Comparison of ENCODE assay signal across 16 mouse cellular contexts in genomic region chr16:92991405-92991804, GRCm38 (mm10).
DNase-seq lines count a peak whose midpoint lies in the region; ATAC-seq lines count a peak whose summit lies in the region.
"Had no signal": no experiment of that assay in that cellular context is flagged by ENCODE, and none has a peak within 500 bp of the region (broad histone marks: within the 10 kb centered on the region; RNA-seq: fewer than 3 reads in every experiment).

No protein-coding gene starts in this region.

- no peak for DNase-seq in frontal cortex, postnatal 14 days (ENCODE audit: low spot score in 2 of 2)
- peak; percentile 16 to 54 for DNase-seq in layer of hippocampus, adult 18-20 months (ENCODE audit: low spot score in 2 of 2)
- DNase-seq in layer of hippocampus, postnatal 25 days (ENCODE audit: extremely low spot score in 1 of 2, low spot score in 1 of 2) = no peak
- DNase-seq in brain, adult 2 months (ENCODE audit: low read depth, low spot score) = peak; percentile 81
- peak; percentile 67 for DNase-seq in cerebellum, adult 9-11 months
- DNase-seq in limb, embryonic 10.5 days (ENCODE audit: low spot score) = no peak
- DNase-seq: adrenal gland, postnatal 14 days; forebrain, postnatal 0 days; gastrocnemius, postnatal 14 days; heart, postnatal 4 days; liver, postnatal 0 days had no signal

- no peak overlapping the region for H3K27ac ChIP-seq in limb, embryonic 10.5 days
- H3K27ac ChIP-seq: embryonic facial prominence, embryonic 13.5 days had no signal

- ATAC-seq in frontal cortex, adult (ENCODE audit: low TSS enrichment) = peak; percentile 44; the same call in 1 of the 2 replicates
- ATAC-seq: forebrain, postnatal 0 days; inflammation-experienced regulatory T-cells, adult 6 months; liver, postnatal 0 days had no signal

- no peaks in the 10 kb centered on the region; the same call in 1 of the 2 replicates for H3K4me1 ChIP-seq in limb, embryonic 10.5 days
- H3K4me1 ChIP-seq: embryonic facial prominence, embryonic 13.5 days had no signal

- H3K27me3 ChIP-seq in limb, embryonic 10.5 days (ENCODE audit: low read depth, poor library complexity, severe bottlenecking) = peaks cover 21% of the 10 kb centered on the region
- H3K27me3 ChIP-seq: embryonic facial prominence, embryonic 13.5 days had no signal

- no peak overlapping the region for H3K4me3 ChIP-seq in limb, embryonic 10.5 days
- H3K4me3 ChIP-seq: embryonic facial prominence, embryonic 13.5 days; megakaryocyte, embryonic 14.5 days had no signal

- 83% methylated on average over 7 of the region's 7 CpGs for WGBS in limb, embryonic 10.5 days

- H3K9me3 ChIP-seq in limb, embryonic 10.5 days (replicated peaks) = no peaks in the 10 kb centered on the region
- H3K9me3 ChIP-seq: embryonic facial prominence, embryonic 13.5 days; G1E had no signal

- no peaks in the 10 kb centered on the region for H3K36me3 ChIP-seq in limb, embryonic 10.5 days
- H3K36me3 ChIP-seq: embryonic facial prominence, embryonic 13.5 days; G1E had no signal

Comparison
In these comparisons a context has a peak if more than half of its experiments do, and no peak if none do; other contexts are left out.
1. DNase-seq: peak in layer of hippocampus, adult 18-20 months (2 of 2), brain, adult 2 months (single experiment) and cerebellum, adult 9-11 months (single experiment); none in frontal cortex, postnatal 14 days (0 of 2), layer of hippocampus, postnatal 25 days (0 of 2) and limb, embryonic 10.5 days (single experiment).